Mouse (Mus musculus) neutrophil, adult 5-6 weeks (primary cell): Measurements from ENCODE around the gene Gps1. TPM values are rescaled to one million over a fixed set of nuclear protein-coding genes. Genes with fewer than 3 reads are reported as not detected.

Experiments
- ATAC-seq: fragments of 151-379, 151-347 bp; 2 replicates; pipeline ENCODE4 v1.8.0; 2017; ENCODE audit warnings: mild to moderate bottlenecking, moderate TSS enrichment; ENCODE audit not compliant: insufficient number of reproducible peaks, poor library complexity, low FRiP score, severe bottlenecking; ENCODE audit errors: extremely low read depth
- total RNA-seq: library from RNA; stranded (forward); fragments of 200-1000 nt; gene quantifications from 2 replicates; pipeline ENCODE4 v1.2.3, GENCODE M21; 2017

The Gps1 gene
- total RNA-seq, 1 experiment from 2014 or later = 59.6 TPM

DNA sequence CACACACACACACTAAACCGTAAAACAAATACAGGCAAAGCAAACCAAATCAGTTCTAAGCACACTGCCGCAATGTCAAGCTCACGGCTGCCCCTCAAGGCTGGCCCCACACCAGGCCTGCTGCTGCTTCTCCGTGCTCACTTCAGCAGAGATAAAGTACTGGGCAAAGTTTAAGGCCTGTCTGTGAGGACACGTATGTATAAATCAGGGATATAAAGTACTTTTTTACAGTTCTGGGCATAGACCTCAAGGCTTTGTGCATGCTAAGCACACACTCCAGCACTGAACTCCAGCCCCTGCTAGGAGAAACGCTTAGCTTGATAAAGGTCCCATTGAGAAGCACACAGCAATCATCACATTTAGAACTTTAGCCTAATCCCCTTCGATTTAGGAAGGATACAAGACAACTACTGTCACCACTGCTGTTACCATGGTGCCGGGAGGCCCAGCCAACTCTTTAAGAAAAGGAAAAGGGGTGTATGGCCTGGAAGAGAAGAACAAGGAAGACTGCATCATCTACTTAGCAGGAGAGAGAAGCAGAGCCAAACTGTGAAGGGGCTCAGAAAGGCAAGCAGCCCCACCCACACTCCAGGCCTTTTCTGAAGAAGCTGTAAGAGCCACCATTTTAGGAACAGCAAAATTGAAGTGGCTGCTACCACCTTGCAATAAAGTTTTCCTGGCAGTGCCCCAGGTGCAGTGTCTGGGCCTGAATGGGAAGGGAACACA, 49.6 kb downstream of the Gps1 start:
- ATAC-seq = no peak

Other genes with a start within 250 kb of the Gps1 start
- 15.0 and 16.9 TPM in 2 replicates for gene Mcrip1, start 234.5 kb upstream of the Gps1 start, total RNA-seq
- gene Ppp1r27, start 233.1 kb upstream of the Gps1 start, total RNA-seq = not detected in 2 replicates
- gene P4hb, start 211.0 kb upstream of the Gps1 start, total RNA-seq = 122 and 155 TPM in 2 replicates
- 166 and 185 TPM in 2 replicates for gene Arhgdia, start 202.6 kb upstream of the Gps1 start, total RNA-seq
- gene Alyref, start 185.9 kb upstream of the Gps1 start, total RNA-seq = 52.7 and 88.0 TPM in 2 replicates
- 15.7 and 22.0 TPM in 2 replicates for gene Anapc11, start 185.9 kb upstream of the Gps1 start, total RNA-seq
- not detected in 2 replicates for gene Npb, start 175.8 kb upstream of the Gps1 start, total RNA-seq
- 31.7 and 47.8 TPM in 2 replicates for gene Pcyt2, start 166.3 kb upstream of the Gps1 start, total RNA-seq
- gene Sirt7, start 159.0 kb upstream of the Gps1 start, total RNA-seq = 181 and 194 TPM in 2 replicates
- gene Mafg, start 150.7 kb upstream of the Gps1 start, total RNA-seq = 25.5 and 33.5 TPM in 2 replicates
- 1.6 TPM in 1 of 2 replicates, not detected in the other for gene Pycr1, start 140.5 kb upstream of the Gps1 start, total RNA-seq
- gene Myadml2, start 136.1 kb upstream of the Gps1 start, total RNA-seq = not detected in 2 replicates
- gene Notum, start 123.1 kb upstream of the Gps1 start, total RNA-seq = not detected in 2 replicates
- gene Aspscr1, start 111.3 kb upstream of the Gps1 start, total RNA-seq = 59.7 and 74.8 TPM in 2 replicates
- gene Cenpx, start 70.5 kb upstream of the Gps1 start, total RNA-seq = 24.2 and 44.7 TPM in 2 replicates
- gene Lrrc45, start 70.3 kb upstream of the Gps1 start, total RNA-seq = 47.1 and 47.6 TPM in 2 replicates
- gene Rac3, start 62.8 kb upstream of the Gps1 start, total RNA-seq = 0.98 TPM in 1 of 2 replicates, not detected in the other
- 6.8 and 8.1 TPM in 2 replicates for gene Dcxr, start 57.0 kb upstream of the Gps1 start, total RNA-seq
- gene Cbr2, start 52.2 kb upstream of the Gps1 start, total RNA-seq = 0.81 TPM in 1 of 2 replicates, not detected in the other
- gene Hmga1b, start 21.5 kb upstream of the Gps1 start, total RNA-seq = 26.0 and 37.3 TPM in 2 replicates
- 3.8 and 5.9 TPM in 2 replicates for gene Rfng, start 65 bp upstream of the Gps1 start, total RNA-seq
- 30.9 and 32.5 TPM in 2 replicates for gene Dus1l, start 12.1 kb downstream of the Gps1 start, total RNA-seq
- gene Fasn, start 40.3 kb downstream of the Gps1 start, total RNA-seq = 22.0 and 28.3 TPM in 2 replicates
- 3.5 and 4.7 TPM in 2 replicates for gene Ccdc57, start 148.6 kb downstream of the Gps1 start, total RNA-seq
- gene Slc16a3, start 164.2 kb downstream of the Gps1 start, total RNA-seq = 216 and 232 TPM in 2 replicates
- 89.3 and 108 TPM in 2 replicates for gene Csnk1d, start 207.1 kb downstream of the Gps1 start, total RNA-seq